Mouse (Mus musculus): ENCODE data around the gene Alpk3. TPM values are rescaled to one million over a fixed set of nuclear protein-coding genes. Genes with fewer than 3 reads are reported as not detected.

Alpk3 gene
- polyA plus RNA-seq, 1 experiment: 0.22 TPM

- no peak overlapping the region for H3K27ac ChIP-seq (ENCODE audit: control insufficient read depth, insufficient read depth, low read depth, low read length, poor library complexity)
- no peak overlapping the region for H3K4me3 ChIP-seq (replicated peaks; ENCODE audit: control insufficient read depth, low read depth, low read length)
- no peak for TF ChIP-seq CTCF (IDR thresholded peaks at IDR 0.05; ENCODE audit: control insufficient read depth, insufficient read depth, low read length)
- H3K4me1 ChIP-seq (ENCODE audit: control insufficient read depth, insufficient read depth, low read length): no peaks in the 10 kb centered on the region
- WGBS: 84% methylated on average over 5 of the region's 5 CpGs
Measured at GRCm38 (mm10) chr7:81043023-81043620, 14.3 kb upstream of the Alpk3 start.

DNA sequence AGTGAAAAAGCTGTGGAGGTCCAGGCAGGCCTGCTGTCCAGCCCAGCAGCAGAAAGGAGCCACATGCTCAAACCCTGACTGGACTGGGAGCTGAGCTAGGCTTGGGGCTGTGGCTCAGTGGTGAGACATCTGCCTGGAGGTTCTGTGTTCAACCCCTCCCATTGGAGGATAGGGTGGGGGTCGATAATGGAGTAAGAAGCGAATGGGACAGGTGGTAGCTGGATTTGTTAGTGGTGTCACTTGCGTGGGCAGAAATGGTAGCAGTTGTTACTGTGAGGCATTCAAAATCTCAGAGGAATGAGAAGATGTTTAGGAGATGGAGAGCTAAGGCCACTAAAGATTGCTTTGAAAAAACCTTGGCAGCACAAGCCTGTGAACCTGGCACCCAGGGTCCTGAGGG, 9.6 kb upstream of the Alpk3 start:
- WGBS: 83% methylated on average over 3 of the region's 3 CpGs
- H3K27ac ChIP-seq (ENCODE audit: control insufficient read depth, insufficient read depth, low read depth, low read length, poor library complexity): no peak overlapping the region
- H3K4me3 ChIP-seq (replicated peaks; ENCODE audit: control insufficient read depth, low read depth, low read length): no peak overlapping the region
- TF ChIP-seq CTCF (IDR thresholded peaks at IDR 0.05; ENCODE audit: control insufficient read depth, insufficient read depth, low read length): no peak
- no peak for TF ChIP-seq POLR2A (IDR thresholded peaks at IDR 0.05; ENCODE audit: borderline replicate concordance, control insufficient read depth, low read depth, low read length)
- no peaks in the 10 kb centered on the region; the same call in 1 of the 2 replicates for H3K4me1 ChIP-seq (ENCODE audit: control insufficient read depth, insufficient read depth, low read length)

DNA sequence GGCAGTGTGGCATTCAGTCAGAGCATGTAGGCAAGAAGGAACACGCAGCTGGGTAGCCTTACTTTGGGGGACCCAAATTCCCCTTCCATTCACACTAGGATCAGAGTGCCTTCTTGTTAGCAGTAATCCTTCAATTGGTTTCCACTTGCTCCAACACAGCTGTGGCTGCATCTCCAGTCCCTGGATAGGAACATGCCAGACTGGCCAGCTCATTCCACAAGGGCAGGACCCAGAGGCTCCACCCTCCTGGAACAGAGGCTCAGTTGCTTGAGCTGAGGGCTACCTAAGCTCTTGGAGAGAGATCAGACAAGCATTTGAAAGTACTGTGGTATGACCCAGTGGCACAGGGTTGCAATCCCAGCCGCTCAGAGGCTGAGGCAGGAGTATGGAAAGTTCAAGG, 8.9 kb upstream of the Alpk3 start:
- TF ChIP-seq CTCF (IDR thresholded peaks at IDR 0.05; ENCODE audit: control insufficient read depth, insufficient read depth, low read length): no peak
- TF ChIP-seq POLR2A (IDR thresholded peaks at IDR 0.05; ENCODE audit: borderline replicate concordance, control insufficient read depth, low read depth, low read length): no peak
- Histone ChIP-seq H3K4me1 (ENCODE audit: control insufficient read depth, insufficient read depth, low read length) (no peaks in the 10 kb centered on the region; the same call in 1 of the 2 replicates), H3K27ac (ENCODE audit: control insufficient read depth, insufficient read depth, low read depth, low read length, poor library complexity) (no peak overlapping the region), H3K4me3 (replicated peaks; ENCODE audit: control insufficient read depth, low read depth, low read length) (no peak overlapping the region)
- 77% methylated on average over 2 of the region's 2 CpGs for WGBS

DNA sequence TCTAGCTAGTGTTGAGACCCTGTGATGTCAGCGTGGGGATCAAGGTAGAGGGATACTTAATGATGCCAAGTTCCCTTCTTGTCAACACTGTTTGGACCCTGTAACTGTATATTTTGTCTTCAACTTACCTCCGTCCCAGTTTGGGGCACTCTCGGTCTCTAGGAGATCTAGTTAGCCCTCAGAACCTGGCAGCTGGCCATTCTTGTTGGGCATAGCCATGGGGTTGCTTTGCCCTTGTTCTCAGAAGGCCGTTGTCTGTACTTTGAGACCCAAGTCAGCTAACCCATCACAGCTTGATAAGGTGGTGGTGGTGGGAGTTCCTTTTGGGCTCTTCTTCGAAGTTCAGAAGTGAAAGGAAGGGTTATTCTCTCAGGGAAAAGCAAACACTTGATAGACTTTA, 7.4 kb upstream of the Alpk3 start:
- 77% methylated on average over 5 of the region's 5 CpGs for WGBS
- H3K4me3 ChIP-seq (replicated peaks; ENCODE audit: control insufficient read depth, low read depth, low read length): no peak overlapping the region
- no peak overlapping the region for H3K27ac ChIP-seq (ENCODE audit: control insufficient read depth, insufficient read depth, low read depth, low read length, poor library complexity)
- TF ChIP-seq CTCF (IDR thresholded peaks at IDR 0.05; ENCODE audit: control insufficient read depth, insufficient read depth, low read length) (no peak), POLR2A (IDR thresholded peaks at IDR 0.05; ENCODE audit: borderline replicate concordance, control insufficient read depth, low read depth, low read length) (no peak)
- H3K4me1 ChIP-seq (ENCODE audit: control insufficient read depth, insufficient read depth, low read length): no peaks in the 10 kb centered on the region; the same call in 1 of the 2 replicates

DNA sequence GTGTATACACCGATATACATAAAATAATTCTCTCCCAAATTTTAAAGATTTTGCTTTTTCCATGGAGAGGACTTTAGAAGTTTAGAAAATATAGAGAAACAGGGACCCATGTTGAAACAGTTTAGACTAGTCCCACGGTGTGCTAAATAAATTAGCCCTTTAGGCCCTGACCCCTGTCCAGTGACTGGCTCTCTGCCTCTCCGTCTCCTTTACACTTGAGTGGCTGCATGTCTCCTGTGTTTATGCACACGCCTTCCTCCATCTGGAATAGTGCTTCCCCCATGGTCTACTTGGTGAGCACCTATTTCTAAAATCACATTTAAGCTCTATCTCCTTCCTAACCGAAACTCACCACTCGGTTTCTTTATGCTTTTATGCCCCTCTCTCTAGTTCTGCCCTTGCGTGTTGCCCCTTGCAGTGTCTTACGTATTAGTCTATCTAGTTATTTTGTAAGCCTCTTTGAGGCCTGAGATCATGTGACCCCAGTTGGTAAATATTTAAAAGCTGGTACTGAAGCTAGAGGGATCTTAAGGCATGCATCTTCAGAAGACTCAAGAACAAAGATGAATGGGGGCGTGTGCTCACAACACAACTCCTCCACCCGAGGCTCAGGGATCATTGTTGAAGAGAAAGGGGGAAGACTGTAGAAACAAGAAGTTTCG, 1.6 kb upstream of the Alpk3 start:
- Histone ChIP-seq H3K4me3 (replicated peaks; ENCODE audit: control insufficient read depth, low read depth, low read length) (no peak overlapping the region), H3K27ac (ENCODE audit: control insufficient read depth, insufficient read depth, low read depth, low read length, poor library complexity) (no peak overlapping the region), H3K4me1 (ENCODE audit: control insufficient read depth, insufficient read depth, low read length) (no peaks in the 10 kb centered on the region; the same call in 1 of the 2 replicates)
- TF ChIP-seq CTCF (IDR thresholded peaks at IDR 0.05; ENCODE audit: control insufficient read depth, insufficient read depth, low read length) (no peak), POLR2A (IDR thresholded peaks at IDR 0.05; ENCODE audit: borderline replicate concordance, control insufficient read depth, low read depth, low read length) (no peak)
- WGBS: 80% methylated on average over 11 of the region's 11 CpGs

- TF ChIP-seq POLR2A (IDR thresholded peaks at IDR 0.05; ENCODE audit: borderline replicate concordance, control insufficient read depth, low read depth, low read length) (no peak), CTCF (IDR thresholded peaks at IDR 0.05; ENCODE audit: control insufficient read depth, insufficient read depth, low read length) (no peak)
- no peaks in the 10 kb centered on the region; the same call in 1 of the 2 replicates for H3K4me1 ChIP-seq (ENCODE audit: control insufficient read depth, insufficient read depth, low read length)
- WGBS: 28% methylated on average over 6 of the region's 6 CpGs
- H3K27ac ChIP-seq (ENCODE audit: control insufficient read depth, insufficient read depth, low read depth, low read length, poor library complexity): no peak overlapping the region
- H3K4me3 ChIP-seq (replicated peaks; ENCODE audit: control insufficient read depth, low read depth, low read length): no peak overlapping the region
Measured at GRCm38 (mm10) chr7:81057901-81058711, 706 bp downstream of the Alpk3 start.

GRCm38 (mm10) chr7:81058712-81059154, 1.3 kb downstream of the Alpk3 start:
- 44% methylated on average over 9 of the region's 9 CpGs for WGBS
- TF ChIP-seq CTCF (IDR thresholded peaks at IDR 0.05; ENCODE audit: control insufficient read depth, insufficient read depth, low read length): no peak
- TF ChIP-seq POLR2A (IDR thresholded peaks at IDR 0.05; ENCODE audit: borderline replicate concordance, control insufficient read depth, low read depth, low read length): no peak
- no peaks in the 10 kb centered on the region; the same call in 1 of the 2 replicates for H3K4me1 ChIP-seq (ENCODE audit: control insufficient read depth, insufficient read depth, low read length)
- no peak overlapping the region for H3K4me3 ChIP-seq (replicated peaks; ENCODE audit: control insufficient read depth, low read depth, low read length)
- no peak overlapping the region for H3K27ac ChIP-seq (ENCODE audit: control insufficient read depth, insufficient read depth, low read depth, low read length, poor library complexity)

DNA sequence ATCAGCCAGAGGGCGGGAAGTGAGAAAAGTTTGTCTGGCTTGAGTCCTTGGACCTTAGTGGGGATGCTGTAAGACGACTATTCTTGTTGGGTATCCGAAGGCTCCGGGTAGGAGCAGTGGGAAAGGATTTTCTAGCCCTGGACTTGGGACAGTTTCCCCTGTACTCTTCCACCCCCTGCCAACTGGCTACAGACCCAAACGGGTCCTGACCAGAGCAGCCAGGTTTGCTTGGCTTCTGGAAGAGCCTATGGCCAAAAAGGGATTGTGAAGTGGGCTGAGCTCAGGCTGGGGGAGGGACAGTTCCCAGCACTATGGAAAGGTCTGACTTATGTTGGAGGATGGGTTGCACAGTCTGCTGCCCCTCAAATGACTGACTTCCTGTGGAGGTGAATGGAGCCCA, 2.0 kb downstream of the Alpk3 start:
- Histone ChIP-seq H3K27ac (ENCODE audit: control insufficient read depth, insufficient read depth, low read depth, low read length, poor library complexity) (no peak overlapping the region), H3K4me1 (ENCODE audit: control insufficient read depth, insufficient read depth, low read length) (no peaks in the 10 kb centered on the region; the same call in 1 of the 2 replicates), H3K4me3 (replicated peaks; ENCODE audit: control insufficient read depth, low read depth, low read length) (no peak overlapping the region)
- no peak for TF ChIP-seq POLR2A (IDR thresholded peaks at IDR 0.05; ENCODE audit: borderline replicate concordance, control insufficient read depth, low read depth, low read length)
- TF ChIP-seq CTCF (IDR thresholded peaks at IDR 0.05; ENCODE audit: control insufficient read depth, insufficient read depth, low read length): no peak
- WGBS: 82% methylated on average over 5 of the region's 5 CpGs

All from bone marrow, adult 2 months (tissue).